Mouse (Mus musculus) urinary bladder, adult 18-20 months (tissue): ENCODE measurements around the gene Mecom.
A peak's percentile ranks its signal among the peaks of the same experiment; 100 is the strongest.

Source experiments
- DNase-seq, 2 experiments: peaks; one replicate each; pipeline ENCODE4 v3.0.0; 2022; ENCODE audit warnings: low spot score in 2 of 2, mixed read lengths in 2 of 2

Mecom gene

GRCm38 (mm10) chr3:30483006-30483684, 64.7 kb downstream of the Mecom start:
- no peak for DNase-seq

GRCm38 (mm10) chr3:30481682-30482081, 66.1 kb downstream of the Mecom start:
- no peak for DNase-seq

GRCm38 (mm10) chr3:30480551-30480950, 67.3 kb downstream of the Mecom start:
- peak in 1 of 2 experiments; percentile 18 for DNase-seq

- DNase-seq: no peak
Measured at GRCm38 (mm10) chr3:30478252-30478651, 69.6 kb downstream of the Mecom start.

GRCm38 (mm10) chr3:30477008-30477407, 70.8 kb downstream of the Mecom start:
- no peak for DNase-seq

GRCm38 (mm10) chr3:30475591-30475990, 72.2 kb downstream of the Mecom start:
- no peak for DNase-seq

- no peak for DNase-seq
Measured at GRCm38 (mm10) chr3:30468068-30468835, 79.6 kb downstream of the Mecom start.

GRCm38 (mm10) chr3:30466031-30466650, 81.7 kb downstream of the Mecom start:
- DNase-seq: no peak

GRCm38 (mm10) chr3:30464497-30464896, 83.3 kb downstream of the Mecom start:
- no peak for DNase-seq

- no peak for DNase-seq
Measured at GRCm38 (mm10) chr3:30461831-30462230, 86.0 kb downstream of the Mecom start.

- no peak for DNase-seq
Measured at GRCm38 (mm10) chr3:30460890-30461578, 86.8 kb downstream of the Mecom start.

- no peak for DNase-seq
Measured at GRCm38 (mm10) chr3:30459626-30460025, 88.2 kb downstream of the Mecom start.

- DNase-seq: no peak
Measured at GRCm38 (mm10) chr3:30457975-30458678, 89.7 kb downstream of the Mecom start.

- DNase-seq: no peak
Measured at GRCm38 (mm10) chr3:30455902-30456301, 91.9 kb downstream of the Mecom start.

- no peak for DNase-seq
Measured at GRCm38 (mm10) chr3:30453546-30454455, 94.0 kb downstream of the Mecom start.

GRCm38 (mm10) chr3:30453046-30453445, 94.8 kb downstream of the Mecom start:
- no peak for DNase-seq

- no peak for DNase-seq
Measured at GRCm38 (mm10) chr3:30452511-30452910, 95.3 kb downstream of the Mecom start.

- DNase-seq: peak in 1 of 2 experiments; percentile 25
Measured at GRCm38 (mm10) chr3:30450206-30450965, 97.4 kb downstream of the Mecom start.

GRCm38 (mm10) chr3:30448624-30449023, 99.2 kb downstream of the Mecom start:
- no peak for DNase-seq
